ENCODE assay signal across 13 mouse cellular contexts in the genomic region with DNA sequence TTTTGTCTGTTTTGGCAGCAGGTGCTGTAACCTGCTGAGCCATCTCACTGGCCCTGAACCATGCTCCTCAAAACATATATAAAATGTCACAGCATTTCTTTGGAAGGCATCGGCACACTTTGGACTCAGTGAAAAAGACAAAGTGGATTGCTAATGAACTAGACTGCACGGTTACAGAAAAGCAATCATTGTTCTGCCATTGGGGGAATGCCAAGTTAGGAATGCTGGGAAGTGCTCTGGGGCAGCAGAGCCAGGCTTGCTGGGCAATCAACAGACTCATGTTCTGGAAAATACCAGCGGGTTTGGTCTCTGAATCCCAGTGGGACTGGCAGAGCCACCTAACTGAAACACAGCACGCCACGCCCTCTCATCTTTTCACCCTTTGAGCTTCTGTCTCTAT. TPM values are rescaled to one million over a fixed set of nuclear protein-coding genes. Genes with fewer than 3 reads are reported as not detected.
DNase-seq lines count a peak whose midpoint lies in the region; ATAC-seq and TF ChIP-seq lines count a peak whose summit lies in the region.
"Had no signal": no experiment of that assay in that cellular context is flagged by ENCODE, and none has a peak within 500 bp of the region (broad histone marks: within the 10 kb centered on the region; RNA-seq: fewer than 3 reads in every experiment).

No protein-coding gene starts in this region.

- DNase-seq in cerebellum, postnatal 25 days, result peak; percentile 19 to 26
- DNase-seq in kidney, adult 2 months, result peak; percentile 86
- no peak for DNase-seq in kidney, postnatal 4 days
- DNase-seq in Muller cell, postnatal 12 days (ENCODE audit: inconsistent ontology term), result peak; percentile 85
- peak; percentile 66 to 74 for DNase-seq in kidney, postnatal 36 days
- DNase-seq in spleen, adult 12 weeks (ENCODE audit: low spot score), result no peak
- DNase-seq in liver, embryonic 11.5 days (ENCODE audit: low spot score), result no peak
- DNase-seq: lung, embryonic 14.5 days; right cerebral cortex, postnatal 14 days; thymus, postnatal 4 days had no signal

- TF ChIP-seq POLR2A in kidney, adult 2 months (IDR thresholded peaks at IDR 0.05; ENCODE audit: low read depth, low read length), result no peak

- no peak overlapping the region for H3K9ac ChIP-seq in liver, embryonic 11.5 days (ENCODE audit: low read depth, low read length)
- H3K9ac ChIP-seq: lung, embryonic 14.5 days had no signal

- no peaks in the 10 kb centered on the region for H3K9me3 ChIP-seq in liver, embryonic 11.5 days (ENCODE audit: control insufficient read depth, low read length)

- 32% methylated on average over 5 of the region's 5 CpGs for WGBS in kidney, adult 2 months
- WGBS in liver, embryonic 11.5 days, result 85% methylated on average over 5 of the region's 5 CpGs

- no peak for ATAC-seq in cerebellum, adult (ENCODE audit: insufficient number of reproducible peaks, low FRiP score, low TSS enrichment)
- ATAC-seq in liver, embryonic 11.5 days (replicated peaks; ENCODE audit: low FRiP score), result no peak

- no peak for TF ChIP-seq CTCF in kidney, adult 2 months (conservative IDR thresholded peaks at IDR 0.05; ENCODE audit: insufficient read depth, insufficient read length, low read depth, low read length)

- peaks cover 29% of the 10 kb centered on the region for H3K4me1 ChIP-seq in kidney, adult 2 months (ENCODE audit: control insufficient read depth, insufficient read depth, low read length)
- peaks cover 3% of the 10 kb centered on the region; the same call in 1 of the 2 replicates for H3K4me1 ChIP-seq in liver, embryonic 11.5 days (replicated peaks; ENCODE audit: control insufficient read depth, insufficient read depth, low read length)

- H3K36me3 ChIP-seq in kidney, adult 2 months (ENCODE audit: control insufficient read depth, insufficient read depth, low read length), result no peaks in the 10 kb centered on the region
- H3K36me3 ChIP-seq in liver, embryonic 11.5 days (ENCODE audit: control insufficient read depth, insufficient read depth, low read length), result no peaks in the 10 kb centered on the region

- H3K27me3 ChIP-seq in kidney, adult 2 months (replicated peaks; ENCODE audit: control insufficient read depth, insufficient read depth, low read length), result no peaks in the 10 kb centered on the region
- peaks cover 14% of the 10 kb centered on the region for H3K27me3 ChIP-seq in liver, embryonic 11.5 days (replicated peaks; ENCODE audit: control insufficient read depth, insufficient read depth, low read length)

- H3K4me2 ChIP-seq in liver, embryonic 11.5 days, result no peak overlapping the region
- H3K4me2 ChIP-seq: lung, embryonic 14.5 days had no signal

- no peak overlapping the region for H3K4me3 ChIP-seq in kidney, adult 2 months (ENCODE audit: insufficient read depth, low read depth, low read length)
- no peak overlapping the region for H3K4me3 ChIP-seq in liver, embryonic 11.5 days (ENCODE audit: low read depth, low read length)
- H3K4me3 ChIP-seq: erythroblast, embryonic 14.5 days had no signal

- peak overlapping the region; percentile 81 for H3K27ac ChIP-seq in kidney, adult 2 months (ENCODE audit: insufficient read depth, low read depth, low read length)
- H3K27ac ChIP-seq in liver, embryonic 11.5 days (ENCODE audit: low read depth, low read length), result no peak overlapping the region
- H3K27ac ChIP-seq: kidney, postnatal 0 days had no signal

RNA-seq across cellular contexts. Expression of gene Gcnt2, which starts 31.0 kb away (rescaled TPM):
- polyA plus RNA-seq in kidney, adult 2 months (2012; rRNA removed), result 8.4 and 9.2 TPM in 2 replicates
- polyA plus RNA-seq in liver, embryonic 11.5 days (2014; fragmentation: Nextera tagmentation; extraction: Ambion mirVana), result 2.1 and 2.2 TPM in 2 replicates
- polyA plus RNA-seq: erythroblast, embryonic 14.5 days had no signal

Comparison
In these comparisons a context has a peak if more than half of its experiments do, and no peak if none do; other contexts are left out.
1. DNase-seq: peak in cerebellum, postnatal 25 days (2 of 2), kidney, adult 2 months (single experiment), Muller cell, postnatal 12 days (single experiment) and kidney, postnatal 36 days (2 of 2); none in kidney, postnatal 4 days (0 of 2), spleen, adult 12 weeks (single experiment) and liver, embryonic 11.5 days (single experiment).